Mouse (Mus musculus): ENCODE results near the gene Dnajc11.

Dnajc11 gene

DNA sequence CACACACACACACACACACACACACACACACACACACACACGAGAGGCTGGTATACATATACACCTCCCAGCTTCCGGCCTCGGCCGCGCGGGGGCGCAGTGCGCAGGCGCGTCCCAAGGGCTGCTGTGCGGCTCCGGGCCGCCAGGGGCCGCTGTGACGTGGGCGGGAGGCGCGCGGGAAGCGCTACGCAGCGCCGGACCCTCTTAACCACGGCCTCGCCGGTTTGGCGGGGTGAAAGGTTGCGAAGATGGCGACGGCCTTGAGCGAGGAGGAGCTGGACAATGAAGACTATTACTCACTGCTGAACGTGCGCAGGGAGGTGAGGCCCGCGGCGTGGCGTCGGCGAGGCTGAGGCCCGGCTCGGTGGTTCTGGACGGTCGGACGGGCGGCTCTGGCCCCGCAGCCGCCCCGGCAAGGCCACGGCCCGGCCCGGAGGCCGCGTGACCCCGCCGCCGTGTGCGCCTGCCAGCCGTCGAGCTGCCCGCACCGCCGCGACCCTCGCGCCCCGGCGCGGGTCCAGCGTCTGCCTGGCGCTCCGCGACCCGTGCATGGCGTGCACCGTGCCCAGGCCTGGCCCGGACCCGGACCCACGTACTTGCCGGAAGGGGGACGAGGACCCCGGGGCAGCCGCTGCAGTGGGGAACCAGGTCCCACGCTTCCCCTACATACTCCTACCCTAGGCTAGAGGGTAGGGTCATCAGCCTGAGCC is at the start of gene Dnajc11:
Dnajc11 (plus strand) TSS at position 187 of the 710 bp plus-strand sequence.
- peak; percentile 85 for DNase-seq (ENCODE audit: low spot score)

GRCm38 (mm10) chr4:151893241-151893640 is 40.2 kb upstream of the Dnajc11 start:
- DNase-seq (ENCODE audit: low spot score) = no peak

- no peak for DNase-seq (ENCODE audit: low spot score)
Measured at GRCm38 (mm10) chr4:151894926-151895325, 38.6 kb upstream of the Dnajc11 start.

- no peak for DNase-seq (ENCODE audit: low spot score)
Measured at GRCm38 (mm10) chr4:151895624-151896023, 37.9 kb upstream of the Dnajc11 start.

DNA sequence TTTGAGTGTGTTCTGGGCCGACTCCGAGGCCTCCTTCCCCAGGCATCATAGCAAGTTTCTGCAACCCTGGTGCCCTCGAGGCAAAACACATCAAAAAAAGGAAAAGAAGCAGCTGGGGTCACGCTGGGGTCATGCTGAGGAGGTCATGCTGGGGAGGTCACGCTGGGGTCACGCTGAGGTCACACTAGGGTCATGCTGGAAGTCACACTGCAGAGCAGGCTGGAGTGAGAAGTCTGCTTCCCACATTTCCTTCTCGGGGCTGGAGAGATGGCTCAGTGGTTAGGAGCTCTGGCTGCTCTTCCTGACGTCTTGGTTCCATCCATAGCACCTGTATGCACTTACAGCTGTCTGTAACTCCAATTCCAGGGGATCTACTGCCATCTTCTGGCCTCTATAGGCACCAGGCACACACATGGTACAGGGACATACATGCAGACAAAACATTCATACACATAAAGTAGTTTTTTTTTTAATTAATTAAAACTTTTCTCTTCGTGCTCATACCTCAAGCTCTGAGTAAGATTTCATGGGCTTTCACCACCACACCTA is 36.3 kb upstream of the Dnajc11 start:
- no peak for DNase-seq (ENCODE audit: low spot score)

- no peak for DNase-seq (ENCODE audit: low spot score)
Measured at GRCm38 (mm10) chr4:151898600-151899245, 34.8 kb upstream of the Dnajc11 start.

GRCm38 (mm10) chr4:151899707-151900384 is 33.6 kb upstream of the Dnajc11 start:
- DNase-seq (ENCODE audit: low spot score) = no peak

GRCm38 (mm10) chr4:151900735-151901134 is 32.8 kb upstream of the Dnajc11 start:
- no peak for DNase-seq (ENCODE audit: low spot score)

GRCm38 (mm10) chr4:151901422-151901821 is 32.1 kb upstream of the Dnajc11 start:
- no peak for DNase-seq (ENCODE audit: low spot score)

GRCm38 (mm10) chr4:151902046-151902688 is 31.3 kb upstream of the Dnajc11 start:
- DNase-seq (ENCODE audit: low spot score) = no peak

- no peak for DNase-seq (ENCODE audit: low spot score)
Measured at GRCm38 (mm10) chr4:151902689-151903241, 30.7 kb upstream of the Dnajc11 start.

DNA sequence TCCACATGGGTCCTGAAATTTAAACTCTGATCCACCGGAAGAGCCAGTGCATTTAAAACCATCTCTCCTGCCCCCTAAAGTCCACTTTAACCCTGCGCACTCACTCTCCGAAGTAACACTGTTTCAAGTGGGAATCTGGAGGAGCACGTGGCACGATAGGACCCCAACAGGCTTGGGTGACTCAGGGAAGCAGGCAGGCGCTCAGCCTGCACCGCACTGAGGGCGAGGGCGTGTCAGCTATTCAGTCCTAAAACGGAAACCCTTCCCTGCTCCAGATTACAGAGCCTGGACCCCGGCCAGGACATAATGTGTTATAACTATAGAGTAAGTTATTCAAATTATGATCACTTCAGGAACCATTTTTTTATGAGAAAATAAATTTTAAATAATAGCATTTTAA is 29.4 kb upstream of the Dnajc11 start:
- no peak for DNase-seq (ENCODE audit: low spot score)

GRCm38 (mm10) chr4:151905621-151906020 is 27.9 kb upstream of the Dnajc11 start:
- DNase-seq (ENCODE audit: low spot score) = no peak

GRCm38 (mm10) chr4:151907577-151908343 is 25.7 kb upstream of the Dnajc11 start:
- DNase-seq (ENCODE audit: low spot score) = no peak

DNA sequence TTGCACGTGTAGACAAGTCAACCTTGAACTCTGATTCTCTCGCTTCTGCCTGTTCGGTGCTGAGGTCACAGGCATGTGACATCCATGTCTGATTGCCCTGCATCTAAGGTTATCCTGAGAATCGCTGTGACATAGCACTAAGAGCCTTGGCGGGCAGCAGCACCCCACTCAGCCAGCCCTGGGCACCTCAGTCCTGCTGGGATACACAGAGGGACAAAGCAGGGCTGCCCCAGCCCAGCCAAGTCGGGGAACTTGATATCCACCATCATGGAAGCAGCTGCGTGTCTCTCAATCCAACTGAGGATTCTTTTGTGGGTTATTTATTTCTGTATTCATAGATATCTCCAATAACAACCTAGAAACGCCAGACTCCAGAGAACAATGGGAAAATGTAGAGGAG is 24.7 kb upstream of the Dnajc11 start:
- DNase-seq (ENCODE audit: low spot score) = no peak

DNA sequence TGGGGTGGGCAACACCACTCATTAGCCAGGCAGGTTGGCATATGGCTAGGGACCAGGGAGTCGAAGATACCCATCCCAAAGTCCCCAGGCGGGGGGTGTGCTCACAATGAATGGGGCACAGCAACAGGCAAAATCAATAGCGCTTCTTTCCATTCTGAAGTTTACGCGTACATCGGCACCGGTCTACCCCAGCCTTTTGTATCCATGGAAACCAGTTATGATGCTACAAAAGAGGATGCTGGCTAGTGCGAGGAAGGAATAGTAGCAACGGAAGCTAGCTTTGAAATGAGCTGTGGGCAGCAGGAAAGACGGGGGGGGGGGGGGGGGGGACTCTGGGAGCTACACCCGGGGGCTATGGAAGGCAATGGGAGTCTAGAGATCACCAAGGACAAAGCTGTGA is 17.2 kb upstream of the Dnajc11 start:
- no peak for DNase-seq (ENCODE audit: low spot score)

- no peak for DNase-seq (ENCODE audit: low spot score)
Measured at GRCm38 (mm10) chr4:151919135-151919840, 14.2 kb upstream of the Dnajc11 start.

- DNase-seq (ENCODE audit: low spot score) = no peak
Measured at GRCm38 (mm10) chr4:151919900-151920643, 13.4 kb upstream of the Dnajc11 start.

GRCm38 (mm10) chr4:151922124-151922523 is 11.4 kb upstream of the Dnajc11 start:
- DNase-seq (ENCODE audit: low spot score) = no peak
